Mouse (Mus musculus) G1E (cell line): ENCODE measurements around the gene Szrd1. TPM values are rescaled to one million over a fixed set of nuclear protein-coding genes. Genes with fewer than 3 reads are reported as not detected.

Source experiments
- ATAC-seq: 2 replicates; pipeline ENCODE4 v1.8.0; 2016; ENCODE audit warnings: mild to moderate bottlenecking; ENCODE audit not compliant: insufficient number of reproducible peaks, poor library complexity, low FRiP score, severe bottlenecking; ENCODE audit errors: extremely low read depth
- DNase-seq: peaks from one replicate; pipeline ENCODE4 v3.0.0; 2012; ENCODE audit warnings: low spot score
- H3K27me3 ChIP-seq: 2 replicates; pipeline ENCODE4 v1.6.1; 2012; ENCODE audit warnings: mild to moderate bottlenecking, low read length, inconsistent platforms; ENCODE audit not compliant: insufficient read depth
- H3K36me3 ChIP-seq: replicated peaks from 2 replicates; pipeline ENCODE3; 2012; ENCODE audit warnings: mild to moderate bottlenecking, inconsistent platforms
- H3K4me1 ChIP-seq: 2 replicates; pipeline ENCODE4 v1.6.1; 2012; ENCODE audit warnings: low read depth, low read length, inconsistent platforms, mixed read lengths; ENCODE audit not compliant: insufficient read depth
- H3K4me3 ChIP-seq: 2 replicates; pipeline ENCODE4 v1.5.1; 2012; ENCODE audit warnings: low read depth, mild to moderate bottlenecking, inconsistent platforms, low read length, moderate library complexity, mixed read lengths
- H3K9me3 ChIP-seq: replicated peaks from 2 replicates; pipeline ENCODE4 v1.6.1; 2012; ENCODE audit warnings: inconsistent platforms
- CTCF ChIP-seq: IDR thresholded peaks from 2 replicates; pipeline ENCODE4 v1.5.1; 2012; ENCODE audit warnings: low read depth, low read length, inconsistent platforms, mixed read lengths
- GATA1 ChIP-seq: IDR thresholded peaks from 2 replicates; pipeline ENCODE4 v1.6.1; 2012; ENCODE audit warnings: borderline replicate concordance, low read length, inconsistent platforms, mixed read lengths
- GATA2 ChIP-seq: IDR thresholded peaks from 2 replicates; pipeline ENCODE4 v1.6.1; 2012; ENCODE audit warnings: low read depth, low read length, inconsistent platforms, borderline replicate concordance
- POLR2AphosphoS5 ChIP-seq: IDR thresholded peaks from 2 replicates; pipeline ENCODE4 v1.6.1; 2012; ENCODE audit warnings: low read depth, low read length, inconsistent platforms; ENCODE audit not compliant: insufficient replicate concordance
- TAL1 ChIP-seq: conservative IDR thresholded peaks from 2 replicates; pipeline ENCODE4 v1.6.1; 2012; ENCODE audit warnings: low read depth, low read length, inconsistent platforms, mixed read lengths
- polyA plus RNA-seq: library from polyadenylated mRNA; stranded (reverse); fragments of >175 nt; gene quantifications from 2 replicates; pipeline ENCODE4 v1.2.3, GENCODE M21; 2012
- total RNA-seq, 2 experiments: library from RNA; stranded (forward) in 1 of 2; stranded (reverse) in 1 of 2; fragments of 200-1000 nt in 1 of 2; fragments of >200 nt in 1 of 2; fragmentation: Nextera tagmentation in 1 of 2; gene quantifications; 2 replicates each; pipeline ENCODE4 v1.2.3; 2014 to 2017

The Szrd1 gene
- total and polyA plus RNA-seq, 3 experiments = 37.2 to 150 (median 64.5) TPM

DNA sequence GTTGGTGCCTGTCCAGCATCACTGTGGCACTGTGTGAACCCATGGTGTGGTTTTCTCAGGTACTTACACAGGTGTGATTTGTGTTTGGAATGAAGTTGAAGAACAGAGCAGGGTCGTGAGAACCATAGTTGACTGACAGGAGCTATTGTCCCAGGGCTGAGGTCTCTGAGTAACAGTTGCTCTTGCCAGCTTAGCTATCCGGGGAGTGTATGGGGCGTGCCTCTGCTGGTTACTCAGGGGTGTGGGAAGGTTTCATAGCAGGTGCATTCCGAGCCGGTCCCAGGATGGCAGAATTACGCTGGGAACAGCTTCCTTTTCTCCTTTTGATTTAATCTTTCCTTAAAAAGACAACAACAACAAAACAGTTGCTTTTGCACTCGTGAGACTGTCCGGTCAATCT, 41.3 kb upstream of the Szrd1 start:
- Histone ChIP-seq H3K36me3 (peaks cover 89% of the 10 kb centered on the region), H3K4me3 (no peak overlapping the region), H3K9me3 (no peaks in the 10 kb centered on the region), H3K27me3 (no peaks in the 10 kb centered on the region), H3K4me1 (0 out of 2 replicates have a peak, but pooled peaks cover 2% of the 10 kb centered on the region)
- no peak for DNase-seq
- no peak for TF ChIP-seq GATA2
- TF ChIP-seq POLR2AphosphoS5 = no peak
- TF ChIP-seq GATA1 = no peak
- no peak for TF ChIP-seq TAL1
- TF ChIP-seq CTCF = no peak
- ATAC-seq = no peak

DNA sequence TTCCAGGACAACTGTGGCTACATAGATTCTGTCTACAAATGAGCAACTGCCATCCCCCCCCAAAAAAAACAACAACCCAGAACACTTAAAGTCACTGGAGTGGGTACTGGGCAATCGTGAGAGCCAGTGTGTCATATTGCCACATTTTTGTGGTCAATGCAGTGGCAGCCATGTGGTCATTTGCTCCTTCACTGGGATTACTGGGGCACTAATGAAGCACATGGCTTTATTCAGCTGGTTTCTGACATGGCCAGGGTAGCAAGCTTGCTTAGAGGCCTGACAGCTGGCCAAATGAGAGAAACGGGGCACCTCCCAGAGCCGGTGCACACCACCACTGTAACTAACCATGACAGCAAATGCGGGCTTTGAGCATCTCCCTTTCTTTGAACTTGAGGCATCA, 38.9 kb upstream of the Szrd1 start:
- Histone ChIP-seq H3K4me1 (0 out of 2 replicates have a peak, but pooled peaks cover 2% of the 10 kb centered on the region), H3K36me3 (peaks cover 86% of the 10 kb centered on the region), H3K9me3 (no peaks in the 10 kb centered on the region), H3K4me3 (no peak overlapping the region), H3K27me3 (no peaks in the 10 kb centered on the region)
- TF ChIP-seq POLR2AphosphoS5 = no peak
- no peak for TF ChIP-seq GATA2
- no peak for ATAC-seq
- no peak for DNase-seq

DNA sequence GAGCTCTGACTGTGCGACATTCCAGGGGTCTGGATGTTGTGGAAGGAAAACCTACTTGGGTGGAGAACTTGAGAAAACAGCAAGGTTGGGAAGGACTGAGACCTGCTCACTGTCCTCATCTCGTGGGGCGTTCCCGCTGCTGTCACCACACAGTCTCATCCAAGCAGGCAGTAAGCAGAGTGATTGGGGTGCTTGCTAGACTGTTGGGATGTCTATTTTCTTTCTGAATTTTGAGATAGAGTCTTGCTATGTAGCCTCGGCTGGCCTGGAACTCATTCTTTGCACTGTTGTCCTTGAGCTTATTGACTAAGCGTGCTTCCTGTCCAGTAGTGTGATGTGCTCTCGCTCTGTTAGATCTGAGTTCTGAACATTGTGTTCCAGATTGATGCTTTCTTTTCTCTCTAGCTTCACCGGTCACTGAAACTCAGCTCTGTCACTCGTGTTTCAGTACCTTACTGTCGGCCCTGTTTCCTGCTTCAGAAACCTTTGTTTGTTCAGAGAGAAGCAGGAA, 36.8 kb upstream of the Szrd1 start:
- Histone ChIP-seq H3K27me3 (no peaks in the 10 kb centered on the region), H3K4me3 (no peak overlapping the region), H3K9me3 (no peaks in the 10 kb centered on the region), H3K36me3 (peaks cover 81% of the 10 kb centered on the region), H3K4me1 (0 out of 2 replicates have a peak, but pooled peaks cover 2% of the 10 kb centered on the region)
- ATAC-seq (no peak), DNase-seq (no peak)
- no peak for TF ChIP-seq GATA1
- TF ChIP-seq CTCF = no peak
- TF ChIP-seq GATA2 = no peak
- TF ChIP-seq TAL1 = no peak
- TF ChIP-seq POLR2AphosphoS5 = no peak

DNA sequence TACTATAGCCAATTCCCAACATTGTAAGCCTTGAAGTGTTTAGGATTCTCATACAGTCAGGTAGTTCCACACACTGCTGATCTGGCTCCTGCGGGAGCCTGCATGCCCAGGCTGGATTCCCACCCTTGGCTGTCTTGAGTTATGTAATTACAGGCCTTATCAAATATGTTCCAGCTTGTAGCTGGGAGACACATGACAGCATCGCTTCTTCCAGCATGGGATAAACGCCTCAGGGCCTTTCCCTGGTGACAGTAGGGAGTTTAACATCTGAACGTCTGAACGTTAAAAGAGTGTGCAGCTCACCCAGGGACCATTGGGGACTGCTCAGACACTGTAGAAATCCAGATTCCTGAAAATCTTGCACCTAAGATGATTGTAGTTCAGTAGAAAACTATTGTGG, 36.2 kb upstream of the Szrd1 start:
- DNase-seq (no peak), ATAC-seq (no peak)
- H3K27me3 ChIP-seq = no peaks in the 10 kb centered on the region
- peaks cover 81% of the 10 kb centered on the region for H3K36me3 ChIP-seq
- H3K4me3 ChIP-seq = no peak overlapping the region
- TF ChIP-seq POLR2AphosphoS5 (no peak), GATA1 (no peak), TAL1 (no peak), GATA2 (no peak), CTCF (no peak)
- no peaks in the 10 kb centered on the region for H3K9me3 ChIP-seq
- H3K4me1 ChIP-seq = no peaks in the 10 kb centered on the region

DNA sequence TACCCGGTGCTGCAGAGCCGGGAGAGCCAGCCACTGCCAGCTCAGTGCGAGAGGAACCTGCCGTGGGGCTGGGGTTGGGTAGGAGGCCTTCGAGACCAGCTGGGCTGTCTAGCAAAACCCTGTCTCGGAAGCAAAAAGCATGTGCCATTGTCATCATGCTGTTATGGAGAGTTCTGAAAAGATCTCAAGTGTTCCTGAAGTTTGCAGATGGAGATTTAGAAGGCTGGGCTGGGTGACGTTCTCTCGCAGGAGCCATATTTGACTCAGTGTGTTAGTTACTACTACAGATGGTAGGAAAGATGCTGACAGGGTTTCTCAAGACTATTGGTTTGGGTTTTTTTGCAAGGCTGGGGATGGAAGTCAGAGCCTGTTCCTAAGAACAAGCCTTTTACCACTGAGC, 32.5 kb upstream of the Szrd1 start:
- Histone ChIP-seq H3K27me3 (no peaks in the 10 kb centered on the region), H3K4me3 (no peak overlapping the region), H3K9me3 (no peaks in the 10 kb centered on the region), H3K4me1 (no peaks in the 10 kb centered on the region; the same call in 1 of the 2 replicates), H3K36me3 (peaks cover 82% of the 10 kb centered on the region)
- ATAC-seq = no peak
- TF ChIP-seq POLR2AphosphoS5 (no peak), GATA1 (no peak), CTCF (no peak), GATA2 (no peak), TAL1 (no peak)
- DNase-seq = no peak

DNA sequence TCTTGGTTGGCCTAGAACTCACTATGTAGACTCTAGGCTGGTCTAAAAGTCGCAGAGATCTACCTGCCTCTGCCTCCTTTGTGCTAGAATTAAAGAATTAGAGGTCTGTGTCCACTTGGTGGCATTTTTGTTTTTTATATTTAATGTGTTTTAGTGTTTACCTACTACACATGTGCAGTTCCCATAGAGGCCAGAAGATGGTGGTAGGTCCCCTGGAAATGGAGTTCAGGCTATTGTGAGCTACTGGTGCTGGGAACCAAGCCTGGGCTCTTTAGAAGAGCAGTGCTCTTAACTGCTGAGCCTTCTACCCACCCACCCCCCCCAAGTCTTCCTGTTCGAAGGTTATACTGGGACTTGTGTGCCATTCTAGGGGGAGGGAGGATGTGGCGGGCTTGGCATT, 27.6 kb upstream of the Szrd1 start:
- Histone ChIP-seq H3K36me3 (peaks cover 76% of the 10 kb centered on the region), H3K4me3 (no peak overlapping the region), H3K27me3 (no peaks in the 10 kb centered on the region), H3K9me3 (0 out of 2 replicates have a peak, but pooled peaks cover 2% of the 10 kb centered on the region), H3K4me1 (peaks cover 22% of the 10 kb centered on the region)
- DNase-seq (no peak), ATAC-seq (no peak)
- TF ChIP-seq GATA2 (no peak), POLR2AphosphoS5 (no peak), TAL1 (no peak), GATA1 (no peak), CTCF (no peak)
